Mouse (Mus musculus): ENCODE measurements around the gene A530032D15Rik. TPM values are rescaled to one million over a fixed set of nuclear protein-coding genes. Genes with fewer than 3 reads are reported as not detected.
A peak's percentile ranks its signal among the peaks of the same experiment; 100 is the strongest.
"Not testable (repeated sequence)": the region's sequence is repeated elsewhere in the genome, so short reads cannot be mapped to it uniquely, and the experiment has no call there.

A530032D15Rik gene
- total RNA-seq (2021), result under 1 TPM in 1 of 2 experiments, not detected in 1; 0.90 TPM
- long read RNA-seq, experiment 1, result 0 reads
- long read RNA-seq, experiment 2, result 0 reads

GRCm38 (mm10) chr1:85109753-85110152, at the start of gene A530032D15Rik:
Gene A530032D15Rik (minus strand): TSS chr1:85109853.
- H3K4me3 ChIP-seq; DNase-seq (ENCODE audit: low spot score in 2 of 2); H3K27ac ChIP-seq: not testable (repeated sequence)

- not testable (repeated sequence) for H3K4me3 ChIP-seq; DNase-seq (ENCODE audit: low spot score in 2 of 2); H3K27ac ChIP-seq
These were observed 45.5 kb upstream of the A530032D15Rik start for GRCm38 (mm10) chr1:85155151-85155550.

DNA sequence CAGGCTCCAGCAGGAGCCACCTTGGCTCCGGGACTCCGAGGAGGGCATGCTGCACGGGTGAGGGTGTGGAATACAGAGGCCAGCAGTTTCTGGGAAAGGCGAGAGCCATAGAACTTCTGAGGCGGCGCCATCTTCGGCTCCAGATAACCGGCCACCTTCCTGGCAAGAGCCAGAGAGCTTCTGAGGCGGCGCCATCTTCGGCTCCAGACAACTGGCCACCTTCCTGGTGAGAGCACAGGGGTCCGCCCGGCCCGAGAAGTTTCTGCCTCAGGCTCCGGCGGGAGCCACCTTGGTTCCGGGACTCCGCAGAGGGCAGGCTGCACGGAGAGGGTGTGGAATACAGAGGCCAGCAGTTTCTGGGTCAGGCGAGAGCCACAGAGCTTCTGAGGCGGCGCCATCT, 24.0 kb upstream of the A530032D15Rik start:
- H3K27ac ChIP-seq; DNase-seq (ENCODE audit: low spot score in 2 of 2); H3K4me3 ChIP-seq: not testable (repeated sequence)

DNA sequence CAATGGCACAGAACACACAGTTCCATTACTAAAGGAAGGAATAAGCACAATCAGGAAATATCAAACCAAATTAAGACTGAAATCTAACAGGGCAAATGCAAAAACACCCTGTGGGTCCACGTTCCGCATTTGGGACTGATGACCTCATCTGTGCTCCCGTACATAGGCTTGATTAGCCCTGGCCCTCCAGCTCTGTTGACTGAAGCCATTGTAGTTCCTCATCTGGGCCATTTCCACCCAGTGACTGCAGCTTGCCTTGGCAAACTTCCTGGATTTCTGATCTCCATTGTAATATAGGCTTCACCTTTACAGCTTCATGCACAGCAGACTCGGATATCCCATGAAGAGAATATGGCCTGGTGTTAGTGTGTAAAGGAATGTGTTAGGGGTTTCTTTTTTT, 12.2 kb upstream of the A530032D15Rik start:
- not testable (repeated sequence) for H3K27ac ChIP-seq, H3K4me3 ChIP-seq

DNA sequence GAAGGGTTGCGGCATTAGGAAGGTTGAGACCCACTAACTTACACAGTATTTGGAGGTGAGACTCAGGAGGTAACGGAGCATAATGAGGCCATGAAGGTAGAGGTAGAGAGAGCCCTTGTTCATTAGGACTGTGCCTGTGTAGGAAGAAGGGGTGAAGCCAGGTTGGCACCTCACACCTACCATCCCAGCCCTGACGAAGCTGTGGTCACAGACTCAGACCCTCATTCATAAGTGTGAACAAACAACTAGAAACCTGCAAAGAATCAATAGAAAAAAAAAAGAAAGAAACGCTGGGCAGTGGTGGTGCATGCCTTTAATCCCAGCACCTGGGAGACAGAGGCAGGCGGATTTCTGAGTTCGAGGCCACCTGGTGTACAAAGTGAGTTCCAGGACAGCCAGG, 8.7 kb upstream of the A530032D15Rik start:
- H3K27ac ChIP-seq; H3K4me3 ChIP-seq; DNase-seq (ENCODE audit: low spot score in 2 of 2): not testable (repeated sequence)

More for the DNA sequence above, 12.2 kb upstream of the A530032D15Rik start:
- DNase-seq (ENCODE audit: low spot score in 2 of 2), result not testable (repeated sequence)

- not testable (repeated sequence) for DNase-seq (ENCODE audit: low spot score in 2 of 2); H3K4me3 ChIP-seq; H3K27ac ChIP-seq
These were observed 7.9 kb upstream of the A530032D15Rik start for GRCm38 (mm10) chr1:85117537-85117936.

- not testable (repeated sequence) for H3K27ac ChIP-seq, H3K4me3 ChIP-seq
- TF ChIP-seq CTCF (conservative IDR thresholded peaks at IDR 0.05), result peak; percentile 64
- peak in 1 of 2 experiments; percentile 38 for DNase-seq (ENCODE audit: low spot score in 2 of 2)
These were observed 5.2 kb upstream of the A530032D15Rik start for GRCm38 (mm10) chr1:85114666-85115402.

- not testable (repeated sequence) for DNase-seq (ENCODE audit: low spot score in 2 of 2); H3K4me3 ChIP-seq; H3K27ac ChIP-seq
These were observed 4.4 kb upstream of the A530032D15Rik start for GRCm38 (mm10) chr1:85114078-85114477.

GRCm38 (mm10) chr1:85112889-85113288, 3.2 kb upstream of the A530032D15Rik start:
- not testable (repeated sequence) for H3K27ac ChIP-seq; H3K4me3 ChIP-seq; DNase-seq (ENCODE audit: low spot score in 2 of 2)

- not testable (repeated sequence) for DNase-seq (ENCODE audit: low spot score in 2 of 2); H3K27ac ChIP-seq; H3K4me3 ChIP-seq
These were observed 2.6 kb upstream of the A530032D15Rik start for GRCm38 (mm10) chr1:85112266-85112665.

DNA sequence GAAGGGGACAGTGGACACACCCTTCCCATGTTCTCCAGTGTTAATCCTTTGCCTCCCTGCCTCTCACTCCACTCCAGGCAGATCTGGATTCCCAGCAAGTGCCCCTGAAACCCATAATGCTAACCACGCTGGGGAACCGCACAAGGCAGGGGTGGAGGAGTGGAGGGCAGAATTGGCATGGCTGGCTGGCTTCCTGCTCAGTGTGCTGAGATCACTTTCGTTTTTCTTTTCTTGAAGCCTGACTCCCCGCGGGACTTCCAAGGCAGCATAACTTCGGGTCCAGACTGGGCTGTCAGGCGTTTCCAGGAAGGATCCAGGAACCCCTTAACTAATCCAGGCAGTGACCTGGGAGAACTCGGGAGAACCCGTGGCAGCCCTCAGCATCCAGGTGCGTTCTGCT, 1.9 kb upstream of the A530032D15Rik start:
- DNase-seq (ENCODE audit: low spot score in 2 of 2); H3K27ac ChIP-seq; H3K4me3 ChIP-seq: not testable (repeated sequence)

DNA sequence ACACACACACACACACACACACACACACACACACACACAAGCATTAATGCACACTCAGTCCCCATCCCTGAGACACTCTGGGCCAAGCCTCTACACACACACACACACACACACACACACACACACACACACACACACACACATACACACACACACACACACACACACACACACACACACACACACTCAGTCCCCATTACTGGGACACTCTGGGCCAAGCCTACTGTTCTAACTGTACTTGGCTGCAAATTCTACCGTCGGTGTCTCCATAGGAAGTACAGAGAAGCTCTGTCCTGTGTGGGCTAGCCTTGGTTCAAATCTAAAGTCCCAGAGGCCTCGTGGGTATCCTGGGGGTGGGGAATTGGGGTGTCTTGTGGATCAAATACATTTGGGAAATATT, 1.2 kb upstream of the A530032D15Rik start:
- H3K4me3 ChIP-seq; DNase-seq (ENCODE audit: low spot score in 2 of 2); H3K27ac ChIP-seq: not testable (repeated sequence)

GRCm38 (mm10) chr1:85106013-85106412, 3.6 kb downstream of the A530032D15Rik start:
- H3K27ac ChIP-seq; DNase-seq (ENCODE audit: low spot score in 2 of 2); H3K4me3 ChIP-seq: not testable (repeated sequence)

GRCm38 (mm10) chr1:85105336-85105735, 4.3 kb downstream of the A530032D15Rik start:
- not testable (repeated sequence) for DNase-seq (ENCODE audit: low spot score in 2 of 2); H3K27ac ChIP-seq; H3K4me3 ChIP-seq

DNA sequence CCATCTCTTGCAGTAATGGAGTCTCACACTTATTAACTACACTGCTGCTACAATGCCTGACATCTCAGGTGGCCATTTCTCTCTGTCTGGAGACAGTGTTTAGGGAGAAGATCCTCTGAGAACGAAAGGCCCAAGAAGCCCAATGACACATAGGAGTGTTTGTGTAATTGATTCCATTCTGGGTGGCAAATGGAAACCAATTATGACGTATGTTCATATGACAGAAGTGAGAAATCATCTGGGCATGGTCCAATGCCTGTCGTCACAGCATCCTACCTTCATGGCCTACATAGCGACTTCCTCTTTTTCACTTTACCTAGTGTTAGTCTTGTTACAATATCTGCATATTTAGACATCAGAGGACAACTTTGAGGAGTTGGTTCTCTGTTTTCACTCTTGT, 7.9 kb downstream of the A530032D15Rik start:
- not testable (repeated sequence) for H3K4me3 ChIP-seq; DNase-seq (ENCODE audit: low spot score in 2 of 2); H3K27ac ChIP-seq

DNA sequence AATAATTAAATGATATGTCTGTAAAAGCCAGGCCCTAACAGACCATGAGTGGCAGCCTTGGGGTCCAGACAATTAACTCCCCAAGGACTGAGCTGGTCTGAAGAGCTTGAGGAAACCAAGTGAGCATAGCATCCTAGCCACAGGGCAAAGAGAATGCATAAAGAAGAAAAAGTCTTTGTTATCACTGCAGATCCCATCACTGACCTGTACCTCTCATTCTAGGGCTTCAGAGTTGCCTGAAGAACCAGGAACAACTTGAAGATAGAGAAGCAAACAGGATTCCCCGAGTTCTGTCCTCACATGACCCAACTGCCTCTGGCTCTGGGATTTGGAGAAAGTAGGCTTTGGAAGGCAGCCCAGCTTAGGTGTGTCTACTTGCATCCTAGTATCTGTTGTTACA, 9.8 kb downstream of the A530032D15Rik start, which contains the start of gene Gm10553:
Gene Gm10553 (plus strand): TSS at position 301 of the 400 bp plus-strand sequence.
- DNase-seq (ENCODE audit: low spot score in 2 of 2); H3K4me3 ChIP-seq; H3K27ac ChIP-seq: not testable (repeated sequence)

DNA sequence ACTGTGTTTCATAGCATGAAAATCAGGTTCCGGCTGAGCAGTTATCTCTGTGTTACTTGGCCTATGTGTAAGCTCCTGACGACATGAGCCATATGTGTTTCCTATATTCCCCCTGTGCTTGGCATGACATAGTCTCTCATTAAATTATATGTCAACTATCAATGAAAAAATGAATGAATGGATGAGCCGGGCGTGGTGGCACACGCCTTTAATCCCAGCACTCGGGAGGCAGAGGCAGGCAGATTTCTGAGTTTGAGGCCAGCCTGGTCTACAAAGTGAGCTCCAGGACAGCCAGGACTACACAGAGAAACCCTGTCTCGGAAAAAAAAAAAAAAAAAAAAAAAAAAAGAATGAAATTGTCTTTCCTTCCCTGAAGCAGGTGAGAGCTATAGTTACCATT, 10.6 kb downstream of the A530032D15Rik start:
- not testable (repeated sequence) for H3K4me3 ChIP-seq; H3K27ac ChIP-seq; DNase-seq (ENCODE audit: low spot score in 2 of 2)

- H3K27ac ChIP-seq; H3K4me3 ChIP-seq; DNase-seq (ENCODE audit: low spot score in 2 of 2): not testable (repeated sequence)
These were observed 16.6 kb downstream of the A530032D15Rik start for GRCm38 (mm10) chr1:85093011-85093572.

DNA sequence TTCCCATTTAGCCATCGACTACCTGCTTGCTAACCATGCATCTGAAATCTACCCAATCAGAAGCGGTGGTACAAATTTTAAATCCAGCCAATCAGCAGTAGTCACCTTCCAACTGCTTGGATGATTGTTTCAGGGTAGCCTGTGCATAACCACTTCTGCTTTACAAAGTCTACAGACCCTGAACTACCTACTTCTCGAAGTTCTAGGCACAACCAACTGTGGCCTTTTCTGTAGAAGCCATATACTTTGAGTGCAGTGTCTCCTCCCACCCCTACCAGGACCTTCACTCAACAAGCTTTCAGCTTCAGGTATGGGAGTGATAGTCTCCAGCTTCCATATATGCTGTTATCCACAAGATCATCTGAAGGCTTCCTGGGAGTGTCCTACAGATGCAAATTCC, 17.5 kb downstream of the A530032D15Rik start:
- DNase-seq (ENCODE audit: low spot score in 2 of 2); H3K27ac ChIP-seq; H3K4me3 ChIP-seq: not testable (repeated sequence)

Data from layer of hippocampus, adult 2 months (tissue).